Mouse (Mus musculus): ENCODE measurements around the gene Mgme1. TPM values are rescaled to one million over a fixed set of nuclear protein-coding genes. Genes with fewer than 3 reads are reported as not detected.

Mgme1 gene
- polyA plus RNA-seq, 1 experiment, result 4.9 TPM

GRCm38 (mm10) chr2:144262837-144263236, 7.6 kb upstream of the Mgme1 start:
- Histone ChIP-seq H3K4me1 (ENCODE audit: control insufficient read depth, insufficient read depth, low read length) (no peaks in the 10 kb centered on the region), H3K27ac (ENCODE audit: insufficient read depth, low read length) (no peak overlapping the region), H3K4me3 (ENCODE audit: insufficient read depth, low read length) (no peak overlapping the region)
- TF ChIP-seq CTCF (IDR thresholded peaks at IDR 0.05; ENCODE audit: borderline replicate concordance, insufficient read depth, low read length) (no peak), POLR2A (IDR thresholded peaks at IDR 0.05; ENCODE audit: low read depth, low read length) (no peak)

DNA sequence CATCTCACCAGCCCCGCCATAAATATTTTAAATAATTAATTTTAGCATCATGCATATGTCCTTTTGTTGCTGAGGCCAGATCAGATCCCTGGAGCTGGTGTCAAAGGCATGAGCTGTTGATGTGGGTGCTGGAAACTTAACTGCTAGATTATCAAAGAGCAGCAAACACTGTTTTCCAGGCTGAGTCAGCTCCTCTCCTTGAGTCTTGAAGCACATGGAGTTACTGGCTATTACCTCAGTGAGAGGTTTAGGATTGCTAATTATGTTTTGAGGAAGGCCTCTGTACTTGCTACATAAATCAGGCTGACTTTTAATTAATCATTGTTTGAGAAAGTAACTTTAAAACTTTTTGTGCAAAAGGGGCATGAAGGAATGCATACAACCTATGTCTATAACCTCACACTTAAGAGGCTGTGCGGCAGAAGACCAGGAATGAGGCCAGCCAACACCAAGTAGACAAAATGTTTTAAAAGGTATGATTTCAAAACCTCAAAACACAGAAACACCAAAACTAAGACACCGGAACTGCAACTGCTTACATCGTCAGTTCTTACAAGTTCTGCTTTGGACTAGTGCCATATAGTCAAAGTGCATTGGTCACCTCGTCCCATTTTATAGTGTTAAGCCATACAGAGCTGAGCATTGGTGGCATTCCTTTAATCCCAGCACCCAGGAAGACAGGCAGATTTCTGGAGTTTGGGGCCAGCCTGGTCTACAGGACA, 5.9 kb upstream of the Mgme1 start:
- TF ChIP-seq POLR2A (IDR thresholded peaks at IDR 0.05; ENCODE audit: low read depth, low read length) (no peak), CTCF (IDR thresholded peaks at IDR 0.05; ENCODE audit: borderline replicate concordance, insufficient read depth, low read length) (no peak)
- no peak overlapping the region for H3K4me3 ChIP-seq (ENCODE audit: insufficient read depth, low read length)
- H3K4me1 ChIP-seq (ENCODE audit: control insufficient read depth, insufficient read depth, low read length), result no peaks in the 10 kb centered on the region
- 0 out of 2 replicates have a peak overlapping the region, but pooled peaks have one; percentile 11 for H3K27ac ChIP-seq (ENCODE audit: insufficient read depth, low read length)

GRCm38 (mm10) chr2:144265120-144265488, 5.4 kb upstream of the Mgme1 start:
- Histone ChIP-seq H3K27ac (ENCODE audit: insufficient read depth, low read length) (no peak overlapping the region), H3K4me3 (ENCODE audit: insufficient read depth, low read length) (no peak overlapping the region), H3K4me1 (ENCODE audit: control insufficient read depth, insufficient read depth, low read length) (no peaks in the 10 kb centered on the region)
- TF ChIP-seq CTCF (IDR thresholded peaks at IDR 0.05; ENCODE audit: borderline replicate concordance, insufficient read depth, low read length) (no peak), POLR2A (IDR thresholded peaks at IDR 0.05; ENCODE audit: low read depth, low read length) (no peak)

- TF ChIP-seq POLR2A (IDR thresholded peaks at IDR 0.05; ENCODE audit: low read depth, low read length), result no peak
- TF ChIP-seq CTCF (IDR thresholded peaks at IDR 0.05; ENCODE audit: borderline replicate concordance, insufficient read depth, low read length), result no peak
- Histone ChIP-seq H3K4me1 (ENCODE audit: control insufficient read depth, insufficient read depth, low read length) (no peaks in the 10 kb centered on the region), H3K4me3 (ENCODE audit: insufficient read depth, low read length) (peak overlapping the region; percentile 15), H3K27ac (ENCODE audit: insufficient read depth, low read length) (no peak overlapping the region)
These were observed 4.4 kb upstream of the Mgme1 start for GRCm38 (mm10) chr2:144265916-144266683.

DNA sequence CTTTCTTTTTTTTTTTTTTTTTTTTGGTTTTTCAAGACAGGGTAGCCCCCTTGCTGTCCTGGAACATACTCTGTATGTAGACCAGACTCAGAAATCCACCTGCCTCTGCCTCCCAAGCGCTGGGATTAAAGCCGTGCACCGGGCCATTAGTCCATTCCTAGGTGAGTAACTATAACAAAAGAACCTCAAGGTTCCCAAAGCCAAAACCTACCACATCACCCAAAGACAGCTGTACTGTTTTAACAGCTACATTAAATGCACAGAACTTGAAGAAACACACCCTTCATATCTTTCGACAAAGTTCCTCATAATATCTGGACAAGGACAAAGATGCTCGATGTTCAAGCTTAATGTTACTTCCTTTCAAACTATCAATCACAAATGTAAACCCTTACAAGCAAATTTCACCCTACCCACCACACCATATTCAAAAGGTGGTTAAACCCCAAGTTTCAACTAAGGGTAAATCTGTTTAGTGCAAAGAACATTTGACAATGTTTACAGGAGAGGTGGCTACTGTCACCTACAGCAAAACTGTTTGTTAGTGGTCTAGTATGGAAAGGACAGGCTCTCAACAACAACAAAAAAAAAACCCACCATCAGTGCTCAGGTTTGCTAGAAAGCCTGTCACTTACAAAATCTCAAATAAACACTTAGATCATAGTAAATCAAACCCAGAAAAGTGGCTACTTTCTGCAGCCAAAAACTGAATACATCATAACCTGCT, 3.3 kb upstream of the Mgme1 start:
- H3K4me3 ChIP-seq (ENCODE audit: insufficient read depth, low read length), result peak overlapping the region; percentile 97
- H3K27ac ChIP-seq (ENCODE audit: insufficient read depth, low read length), result peak overlapping the region; percentile 22; the same call in 1 of the 2 replicates
- no peak for TF ChIP-seq POLR2A (IDR thresholded peaks at IDR 0.05; ENCODE audit: low read depth, low read length)
- no peak for TF ChIP-seq CTCF (IDR thresholded peaks at IDR 0.05; ENCODE audit: borderline replicate concordance, insufficient read depth, low read length)
- no peaks in the 10 kb centered on the region for H3K4me1 ChIP-seq (ENCODE audit: control insufficient read depth, insufficient read depth, low read length)

DNA sequence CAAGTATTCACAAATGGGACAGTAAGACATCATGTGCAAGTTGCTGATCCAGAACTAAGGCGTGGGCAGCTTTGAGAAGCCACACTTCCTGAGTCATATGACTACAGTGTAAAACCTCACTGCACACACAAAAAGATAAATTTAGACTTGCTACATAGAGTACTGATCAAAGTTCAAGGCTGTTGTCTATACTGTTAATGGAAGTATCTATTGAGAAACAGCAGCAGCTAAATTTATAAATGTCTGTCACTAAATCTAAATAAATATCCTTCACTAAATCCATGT, 2.8 kb upstream of the Mgme1 start:
- no peak for TF ChIP-seq POLR2A (IDR thresholded peaks at IDR 0.05; ENCODE audit: low read depth, low read length)
- TF ChIP-seq CTCF (IDR thresholded peaks at IDR 0.05; ENCODE audit: borderline replicate concordance, insufficient read depth, low read length), result no peak
- peak overlapping the region; percentile 22; the same call in 1 of the 2 replicates for H3K27ac ChIP-seq (ENCODE audit: insufficient read depth, low read length)
- peak overlapping the region; percentile 97 for H3K4me3 ChIP-seq (ENCODE audit: insufficient read depth, low read length)
- no peaks in the 10 kb centered on the region for H3K4me1 ChIP-seq (ENCODE audit: control insufficient read depth, insufficient read depth, low read length)

DNA sequence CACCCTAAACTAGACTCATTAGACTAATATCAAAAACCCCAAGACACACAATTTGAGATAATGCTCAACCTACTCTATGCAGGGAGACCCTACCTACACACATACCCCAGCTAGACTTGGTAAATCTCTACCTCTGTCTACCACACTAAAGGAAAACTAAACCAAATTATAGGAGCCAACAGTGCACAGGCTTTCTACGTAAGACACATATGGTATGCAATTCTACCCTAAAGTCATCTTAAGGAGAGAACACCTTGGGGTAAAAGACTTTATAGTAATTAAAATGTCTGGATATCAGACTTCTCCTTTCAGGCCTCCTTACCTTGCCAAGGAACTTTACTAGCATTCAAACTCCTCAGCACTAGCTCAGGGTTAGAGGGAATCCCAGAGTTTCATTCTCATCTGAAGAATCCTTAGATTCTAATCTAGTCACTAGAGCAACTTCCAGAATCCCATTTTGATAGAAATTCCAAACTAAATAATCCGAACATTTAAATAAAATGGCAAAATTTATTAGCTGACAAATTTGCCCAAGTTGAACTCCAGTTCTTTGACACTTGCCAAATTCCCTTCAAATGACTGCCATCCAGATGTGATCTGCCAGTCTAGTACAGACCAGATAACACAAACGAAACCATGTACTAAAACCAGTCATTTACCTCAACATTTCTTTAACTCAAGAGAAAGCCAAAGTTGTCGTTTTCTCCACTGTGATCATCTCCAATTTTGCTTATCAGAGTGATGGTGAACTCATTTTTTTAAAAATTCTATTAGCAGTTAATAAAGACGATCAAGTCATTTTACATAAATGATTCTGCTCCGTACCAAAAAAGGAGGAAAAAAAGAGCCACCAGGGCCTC, 1.8 kb upstream of the Mgme1 start:
- TF ChIP-seq CTCF (IDR thresholded peaks at IDR 0.05; ENCODE audit: borderline replicate concordance, insufficient read depth, low read length), result no peak
- no peak for TF ChIP-seq POLR2A (IDR thresholded peaks at IDR 0.05; ENCODE audit: low read depth, low read length)
- no peak overlapping the region for H3K27ac ChIP-seq (ENCODE audit: insufficient read depth, low read length)
- peak overlapping the region; percentile 97 for H3K4me3 ChIP-seq (ENCODE audit: insufficient read depth, low read length)
- H3K4me1 ChIP-seq (ENCODE audit: control insufficient read depth, insufficient read depth, low read length), result no peaks in the 10 kb centered on the region

DNA sequence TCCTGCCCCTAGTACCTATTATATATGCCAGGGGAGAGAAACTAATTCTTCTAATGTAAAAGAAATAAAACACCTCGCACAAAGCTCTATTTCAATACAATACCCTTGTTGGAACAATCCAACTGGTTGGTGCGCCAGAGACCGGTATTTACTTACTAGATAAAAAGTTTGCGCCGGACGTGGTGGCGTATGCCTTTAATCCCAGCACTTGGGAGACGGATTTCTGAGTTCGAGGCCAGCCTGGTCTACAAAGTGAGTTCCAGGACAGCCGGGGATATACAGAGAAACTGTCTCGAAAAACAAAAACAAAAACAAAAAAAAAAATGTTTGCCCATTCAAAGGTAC, 1.2 kb upstream of the Mgme1 start:
- Histone ChIP-seq H3K4me1 (ENCODE audit: control insufficient read depth, insufficient read depth, low read length) (no peaks in the 10 kb centered on the region), H3K4me3 (ENCODE audit: insufficient read depth, low read length) (peak overlapping the region; percentile 97), H3K27ac (ENCODE audit: insufficient read depth, low read length) (no peak overlapping the region)
- TF ChIP-seq POLR2A (IDR thresholded peaks at IDR 0.05; ENCODE audit: low read depth, low read length) (no peak), CTCF (IDR thresholded peaks at IDR 0.05; ENCODE audit: borderline replicate concordance, insufficient read depth, low read length) (no peak)

Measured in embryonic fibroblast, embryonic 13.5 days (primary cell).